Mouse (Mus musculus) activated CD4-positive, CD25-positive, alpha-beta regulatory T cell, adult 4 months (primary cell): ENCODE results near the gene Bola1. TPM values are rescaled to one million over a fixed set of nuclear protein-coding genes. Genes with fewer than 3 reads are reported as not detected.
"Not testable (repeated sequence)": the region's sequence is repeated elsewhere in the genome, so short reads cannot be mapped to it uniquely, and the experiment has no call there.

Source experiments
- ATAC-seq: one replicate; pipeline ENCODE4 v1.8.0; 2017
- polyA plus RNA-seq, 2 experiments: library from polyadenylated mRNA; unstranded; fragments of 100-300 nt; shearing (Covaris generic); gene quantifications; one replicate each; pipeline ENCODE4 v1.2.1; 2017

The Bola1 gene
- polyA plus RNA-seq, 2 experiments from 2014 or later: 31.4 to 31.8 TPM

GRCm38 (mm10) chr3:96225421-96225820, 5.9 kb upstream of the Bola1 start:
- ATAC-seq: no peak

- ATAC-seq: no peak
These were observed 3.3 kb upstream of the Bola1 start for GRCm38 (mm10) chr3:96222774-96223173.

GRCm38 (mm10) chr3:96221640-96222038, 2.1 kb upstream of the Bola1 start:
- no peak for ATAC-seq

DNA sequence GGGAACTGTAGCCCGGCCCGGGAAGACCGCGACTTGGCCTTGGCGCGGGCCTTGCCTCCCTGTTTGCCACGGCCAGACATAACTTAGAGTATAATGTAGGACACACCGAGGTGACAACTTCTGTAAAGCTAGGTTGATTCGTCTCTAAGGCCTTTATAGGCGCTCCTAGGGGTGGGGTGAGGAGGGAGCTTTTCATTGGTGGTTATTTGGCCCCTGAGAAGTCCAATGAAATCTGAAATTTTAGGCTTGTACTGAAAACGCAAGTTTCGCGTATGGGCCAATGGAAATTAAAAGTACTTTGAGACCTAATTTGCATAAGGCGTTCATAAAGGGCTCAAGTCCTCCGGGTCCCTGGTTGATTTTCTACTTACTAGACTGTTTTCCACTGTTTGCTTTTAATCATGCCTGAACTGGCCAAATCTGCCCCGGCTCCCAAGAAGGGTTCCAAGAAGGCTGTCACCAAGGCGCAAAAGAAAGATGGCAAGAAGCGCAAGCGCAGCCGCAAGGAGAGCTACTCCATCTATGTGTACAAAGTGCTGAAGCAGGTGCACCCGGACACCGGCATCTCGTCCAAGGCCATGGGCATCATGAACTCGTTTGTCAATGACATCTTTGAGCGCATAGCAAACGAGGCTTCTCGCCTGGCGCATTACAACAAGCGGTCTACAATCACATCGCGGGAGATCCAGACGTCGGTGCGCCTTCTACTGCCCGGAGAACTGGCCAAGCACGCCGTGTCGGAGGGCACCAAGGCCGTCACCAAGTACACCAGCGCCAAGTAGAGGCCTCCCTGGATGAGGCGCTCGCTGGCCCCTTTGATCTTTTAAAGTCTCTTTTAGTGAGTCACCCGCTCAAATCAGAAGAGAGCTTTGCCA, 1.5 kb upstream of the Bola1 start, which contains the start of the genes Hist2h2ac and Hist2h2be:
Gene Hist2h2ac, minus strand, starts transcription at position 116 of the 875 bp plus-strand sequence.
Gene Hist2h2be, plus strand, starts transcription at position 355 of the 875 bp plus-strand sequence.
- peak; percentile 75 for ATAC-seq

GRCm38 (mm10) chr3:96220131-96220764, 739 bp upstream of the Bola1 start:
- ATAC-seq: peak; percentile 0

DNA sequence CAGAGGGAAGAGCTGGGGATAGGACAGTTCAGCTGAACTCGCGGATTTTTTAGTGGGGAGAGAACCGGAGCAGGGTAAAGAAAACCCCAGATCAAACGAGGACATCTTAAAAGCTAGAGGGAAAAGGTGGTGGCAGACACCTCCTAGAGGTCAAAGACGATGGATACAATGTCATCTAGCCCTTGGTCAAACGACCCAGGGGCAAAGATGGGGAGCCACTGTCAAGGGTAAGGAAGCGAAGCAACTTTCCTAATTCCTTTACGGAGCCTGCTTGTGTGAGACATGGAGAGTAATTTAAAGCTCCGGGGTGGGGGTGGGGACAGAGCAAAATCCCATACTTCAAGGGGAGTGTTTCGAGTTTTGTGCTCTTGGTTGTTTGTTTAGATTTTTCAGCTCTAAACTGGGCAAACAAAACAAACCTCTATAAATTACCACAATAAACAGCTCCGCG, 293 bp downstream of the Bola1 start:
- ATAC-seq: peak; percentile 13

DNA sequence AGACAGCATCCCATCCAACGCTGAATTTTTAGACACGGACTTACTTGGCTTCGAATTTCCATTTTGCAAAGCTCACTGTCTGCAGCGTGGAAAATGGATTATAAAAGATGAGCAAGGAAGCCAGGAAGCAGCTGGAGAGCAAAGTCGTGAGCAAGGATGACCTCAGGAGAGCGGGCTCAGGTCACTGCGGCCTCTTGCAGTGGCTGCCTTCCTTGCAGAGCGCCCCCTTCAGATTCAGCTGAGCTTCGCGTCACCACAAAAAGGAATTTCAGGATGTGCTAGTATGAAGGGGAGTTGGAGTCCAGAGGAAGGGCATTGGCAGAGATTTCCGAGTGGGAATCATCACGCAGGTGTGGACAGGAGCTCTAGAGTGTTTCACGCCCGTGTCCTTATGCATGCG, 10.3 kb downstream of the Bola1 start:
- no peak for ATAC-seq

DNA sequence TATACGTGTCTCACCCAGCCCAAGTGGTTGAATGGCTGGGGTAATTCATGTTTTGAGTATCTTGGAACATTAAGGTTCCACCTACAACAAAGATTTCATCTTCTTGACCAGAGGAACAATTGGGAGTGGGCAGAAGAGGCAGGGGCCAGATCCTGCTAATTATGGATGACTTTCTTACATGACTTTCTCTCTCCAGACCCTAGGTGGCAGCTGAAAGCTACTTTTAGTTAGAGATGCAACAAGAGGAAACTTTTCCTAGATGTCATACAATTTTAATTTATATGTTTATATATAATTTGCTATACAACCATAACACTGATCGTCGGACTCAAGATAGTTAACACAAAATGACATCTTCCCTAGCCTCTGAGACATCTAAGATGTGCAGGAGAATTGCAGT, 11.7 kb downstream of the Bola1 start:
- ATAC-seq: no peak

DNA sequence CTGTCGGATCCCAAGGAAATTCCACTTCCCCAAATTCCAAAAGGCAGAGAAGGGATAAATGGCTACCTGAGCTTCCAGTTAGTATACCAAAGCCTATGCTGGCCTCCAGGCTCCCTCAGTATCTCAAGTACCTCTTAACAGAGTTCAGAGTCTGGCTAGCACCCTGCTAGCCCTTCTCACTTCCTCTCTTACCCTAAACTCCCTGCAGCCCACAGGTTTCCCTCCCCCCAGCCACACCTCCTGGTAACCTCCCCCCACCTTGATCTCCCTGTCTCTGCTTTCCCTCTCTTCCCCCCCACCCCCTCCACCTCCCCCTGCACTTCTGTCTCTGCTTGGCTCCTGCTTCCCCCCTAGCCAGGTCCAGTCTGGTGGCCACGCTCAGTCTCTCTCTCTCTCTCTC, 19.8 kb downstream of the Bola1 start:
- no peak for ATAC-seq

DNA sequence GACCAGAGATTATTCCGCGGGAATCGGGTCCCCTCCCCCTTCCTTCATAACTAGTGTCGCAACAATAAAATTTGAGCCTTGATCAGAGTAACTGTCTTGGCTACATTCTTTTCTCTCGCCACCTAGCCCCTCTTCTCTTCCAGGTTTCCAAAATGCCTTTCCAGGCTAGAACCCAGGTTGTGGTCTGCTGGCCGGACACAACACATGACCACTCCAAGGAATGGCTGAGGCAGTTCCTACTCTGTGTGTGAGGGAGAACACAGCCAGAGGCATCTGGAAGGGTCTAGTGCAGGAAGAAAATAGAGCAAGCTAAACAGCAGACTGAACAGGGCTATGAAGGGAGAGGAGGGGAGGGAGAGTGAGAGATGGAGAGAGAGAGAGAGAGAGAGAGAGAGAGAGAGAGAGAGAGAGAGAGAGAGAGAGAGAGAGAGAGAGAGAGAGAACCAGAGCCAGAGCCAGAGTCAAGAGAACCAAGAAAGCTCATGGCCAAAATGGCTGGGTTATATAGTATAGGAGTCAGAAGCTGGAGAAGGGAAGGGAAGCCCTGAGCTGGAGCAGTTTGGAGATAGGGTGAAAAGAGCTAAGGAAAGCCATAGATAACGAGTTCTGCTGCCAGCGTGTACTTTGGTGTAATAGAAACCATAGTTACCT, 20.8 kb downstream of the Bola1 start:
- not testable (repeated sequence) for ATAC-seq

GRCm38 (mm10) chr3:96198181-96198580, 21.3 kb downstream of the Bola1 start:
- peak; percentile 82 for ATAC-seq

- ATAC-seq: peak; percentile 80
These were observed 22.3 kb downstream of the Bola1 start for GRCm38 (mm10) chr3:96197129-96197749.

DNA sequence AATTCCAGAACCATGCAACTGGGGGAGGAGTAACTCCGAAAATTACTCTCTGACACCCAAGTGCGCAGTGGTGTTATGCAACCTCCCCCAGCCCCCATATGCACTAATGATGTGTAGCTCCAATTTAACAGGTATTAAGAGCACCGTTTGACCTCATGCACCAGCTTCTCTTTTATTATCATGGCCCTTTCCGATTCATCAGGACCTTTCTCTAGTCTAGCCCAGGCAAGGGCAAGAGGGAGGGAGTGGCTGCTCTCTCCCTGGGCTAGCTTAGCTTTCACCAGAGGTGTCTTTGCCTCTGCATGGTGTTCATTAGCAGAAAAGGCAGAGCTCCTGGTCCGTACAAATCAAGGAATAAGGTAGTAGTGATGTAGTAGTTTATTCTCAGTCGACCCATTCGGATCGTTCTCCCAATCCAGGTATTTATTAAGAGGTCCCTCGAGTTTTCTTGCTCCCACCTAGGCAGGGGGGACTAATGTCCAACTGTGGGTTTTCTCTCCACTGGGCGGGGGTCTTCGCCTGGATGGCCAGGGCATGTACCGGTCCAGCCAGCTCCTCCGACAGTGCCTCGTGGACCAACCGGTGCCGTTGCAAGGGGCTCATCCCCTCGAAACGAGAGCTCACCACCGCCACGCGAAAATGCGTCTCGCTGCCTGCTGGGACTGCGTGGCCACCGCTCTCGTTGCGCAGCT, 22.9 kb downstream of the Bola1 start:
- no peak for ATAC-seq

GRCm38 (mm10) chr3:96195616-96196313, 23.7 kb downstream of the Bola1 start:
- no peak for ATAC-seq

DNA sequence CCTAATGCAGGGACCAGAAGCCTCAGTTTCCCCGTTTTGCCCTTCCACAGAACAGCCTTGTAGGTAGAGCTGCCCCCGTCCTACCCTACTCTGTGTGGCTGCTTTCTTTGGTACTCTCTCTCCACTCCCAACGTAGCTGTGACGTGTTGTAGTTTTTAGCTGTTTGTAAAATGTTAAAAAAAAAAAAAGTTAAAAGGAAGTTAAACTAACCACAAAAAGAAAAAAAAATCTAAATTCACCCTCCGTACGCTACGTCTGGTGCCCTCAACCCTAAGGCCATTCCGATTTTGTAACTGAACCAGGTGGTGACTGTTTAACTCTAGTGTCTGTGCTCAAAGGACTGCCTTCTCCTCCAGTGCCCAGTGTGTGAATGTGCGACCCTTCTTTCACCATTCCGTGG, 24.5 kb downstream of the Bola1 start:
- peak; percentile 6 for ATAC-seq

DNA sequence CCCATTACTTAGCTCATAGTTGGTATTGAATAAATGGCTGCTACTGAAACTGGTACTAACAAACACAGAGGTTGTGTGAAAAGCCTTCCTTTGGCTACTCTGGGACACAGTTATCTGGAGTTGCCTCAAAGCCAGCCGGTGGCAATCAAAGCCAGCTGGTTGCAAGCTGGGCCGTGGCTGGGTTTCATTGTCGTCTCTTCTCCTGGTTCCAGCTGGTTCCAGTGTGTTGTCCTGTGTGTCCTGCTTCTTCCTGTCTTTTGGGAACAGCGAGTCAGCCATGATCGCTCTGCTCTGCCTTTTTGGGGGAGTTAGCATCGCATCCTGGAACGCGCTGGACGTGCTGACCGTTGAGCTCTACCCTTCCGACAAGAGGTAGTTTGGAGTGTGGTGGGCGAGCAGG, 26.5 kb downstream of the Bola1 start:
- no peak for ATAC-seq

DNA sequence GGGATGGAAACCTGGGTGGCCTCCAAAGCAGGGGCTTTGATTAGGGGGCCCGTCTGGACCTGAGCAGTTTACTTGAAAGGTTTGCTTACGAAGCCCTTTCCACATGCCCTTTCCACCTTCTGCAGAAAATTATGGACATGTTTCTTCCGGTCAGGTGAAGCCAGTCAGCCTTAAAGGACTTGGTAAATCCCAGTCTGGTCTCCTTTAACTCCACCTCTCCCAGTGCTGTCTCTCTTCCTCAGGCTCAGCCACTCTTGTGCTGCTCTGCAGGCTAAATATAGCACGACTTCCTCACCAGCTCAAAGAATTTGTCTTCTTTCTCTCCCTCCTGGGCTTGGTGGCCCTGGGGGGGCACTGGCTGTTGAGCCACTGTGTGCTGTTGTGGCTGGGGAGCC, 37.1 kb downstream of the Bola1 start:
- ATAC-seq: no peak

- no peak for ATAC-seq
These were observed 37.8 kb downstream of the Bola1 start for GRCm38 (mm10) chr3:96181510-96182381.

GRCm38 (mm10) chr3:96180727-96181477, 38.6 kb downstream of the Bola1 start, which contains the start of gene Sv2a:
Gene Sv2a, plus strand, starts transcription at chr3:96181151.
- peak; percentile 75 for ATAC-seq

- ATAC-seq: no peak
These were observed 40.0 kb downstream of the Bola1 start for GRCm38 (mm10) chr3:96179531-96179930.
